ENCODE assay signal across 11 mouse cellular contexts in the genomic region with DNA sequence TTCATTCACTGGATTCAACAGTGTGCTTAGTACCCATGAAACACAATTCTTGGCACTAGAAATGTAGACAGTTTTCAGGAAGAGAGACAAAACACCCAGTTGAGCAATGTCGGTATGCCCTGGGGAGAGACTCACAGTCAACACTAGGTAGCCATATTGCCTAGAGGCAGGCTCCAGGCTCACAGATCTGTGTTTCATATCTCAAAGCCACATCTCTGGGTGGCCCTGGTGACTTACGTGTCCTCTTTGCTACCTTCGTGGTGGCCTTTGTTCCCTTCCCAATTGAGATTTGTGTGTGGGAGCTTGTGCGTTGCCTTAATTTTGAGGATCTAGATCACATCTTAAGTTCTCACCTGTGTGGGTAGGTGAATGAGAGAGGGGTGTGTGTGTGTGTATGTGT.
"Had no signal": no experiment of that assay in that cellular context is flagged by ENCODE, and none has a peak within 500 bp of the region (broad histone marks: within the 10 kb centered on the region; RNA-seq: fewer than 3 reads in every experiment).

No protein-coding gene starts in this region.

- H3K27me3 ChIP-seq: intestine, embryonic 15.5 days; limb, embryonic 13.5 days; midbrain, embryonic 12.5 days; neural tube, embryonic 13.5 days had no signal

- H3K4me3 ChIP-seq: intestine, embryonic 15.5 days; limb, embryonic 13.5 days; midbrain, embryonic 12.5 days; neural tube, embryonic 13.5 days had no signal

- H3K9ac ChIP-seq: intestine, embryonic 15.5 days; limb, embryonic 13.5 days; midbrain, embryonic 12.5 days; neural tube, embryonic 13.5 days had no signal

- H3K4me1 ChIP-seq: intestine, embryonic 15.5 days; midbrain, embryonic 12.5 days had no signal

- DNase-seq: kidney, adult 18-20 months; kidney, postnatal 10 days; left cerebral cortex, postnatal 4 days; lung, adult 18-20 months; right cerebral cortex, postnatal 14 days; thymus, postnatal 36 days had no signal

- H3K36me3 ChIP-seq: intestine, embryonic 15.5 days; limb, embryonic 13.5 days; midbrain, embryonic 12.5 days; neural tube, embryonic 13.5 days had no signal

- H3K4me2 ChIP-seq: intestine, embryonic 15.5 days; limb, embryonic 13.5 days; midbrain, embryonic 12.5 days; neural tube, embryonic 13.5 days had no signal

- H3K9me3 ChIP-seq: intestine, embryonic 15.5 days; limb, embryonic 13.5 days; midbrain, embryonic 12.5 days; neural tube, embryonic 13.5 days had no signal

- H3K27ac ChIP-seq: intestine, embryonic 15.5 days; limb, embryonic 13.5 days; midbrain, embryonic 12.5 days; neural tube, embryonic 13.5 days had no signal

- ATAC-seq: intestine, embryonic 15.5 days; midbrain, embryonic 16.5 days had no signal
